Mouse (Mus musculus): ENCODE results near the gene Pskh1.

Pskh1 gene

GRCm38 (mm10) chr8:105893339-105893738, 6.9 kb upstream of the Pskh1 start, which contains the start of gene Nrn1l:
Nrn1l (plus strand) TSS chr8:105893567.
- DNase-seq (ENCODE audit: low spot score) = peak; percentile 65

- no peak for DNase-seq (ENCODE audit: low spot score)
Measured at GRCm38 (mm10) chr8:105897801-105898480, 2.3 kb upstream of the Pskh1 start.

GRCm38 (mm10) chr8:105900941-105901616, 838 bp downstream of the Pskh1 start:
- no peak for DNase-seq (ENCODE audit: low spot score)

- DNase-seq (ENCODE audit: low spot score) = no peak
Measured at GRCm38 (mm10) chr8:105919390-105919789, 19.1 kb downstream of the Pskh1 start.

- no peak for DNase-seq (ENCODE audit: low spot score)
Measured at GRCm38 (mm10) chr8:105925123-105925522, 24.9 kb downstream of the Pskh1 start.

- DNase-seq (ENCODE audit: low spot score) = peak; percentile 83
Measured at GRCm38 (mm10) chr8:105930602-105931001, 30.4 kb downstream of the Pskh1 start.

- no peak for DNase-seq (ENCODE audit: low spot score)
Measured at GRCm38 (mm10) chr8:105931271-105931670, 31.0 kb downstream of the Pskh1 start.

GRCm38 (mm10) chr8:105932525-105932924, 32.3 kb downstream of the Pskh1 start:
- DNase-seq (ENCODE audit: low spot score) = no peak

- DNase-seq (ENCODE audit: low spot score) = no peak
Measured at GRCm38 (mm10) chr8:105933762-105934161, 33.5 kb downstream of the Pskh1 start, which contains the start of gene Ctrl. Ctrl (minus strand) TSS chr8:105933862.

- no peak for DNase-seq (ENCODE audit: low spot score)
Measured at GRCm38 (mm10) chr8:105935105-105935504, 34.9 kb downstream of the Pskh1 start.

GRCm38 (mm10) chr8:105935863-105936603, 35.8 kb downstream of the Pskh1 start:
- DNase-seq (ENCODE audit: low spot score) = no peak

- DNase-seq (ENCODE audit: low spot score) = peak; percentile 92
Measured at GRCm38 (mm10) chr8:105936866-105937475, 36.7 kb downstream of the Pskh1 start.

GRCm38 (mm10) chr8:105937496-105938305, 37.5 kb downstream of the Pskh1 start:
- peak; percentile 55 for DNase-seq (ENCODE audit: low spot score)

GRCm38 (mm10) chr8:105938306-105938669, 38.0 kb downstream of the Pskh1 start, which contains the start of gene Psmb10:
Psmb10 (minus strand) TSS chr8:105938444.
- DNase-seq (ENCODE audit: low spot score) = no peak

- no peak for DNase-seq (ENCODE audit: low spot score)
Measured at GRCm38 (mm10) chr8:105942026-105942425, 41.8 kb downstream of the Pskh1 start.

GRCm38 (mm10) chr8:105942542-105942941, 42.3 kb downstream of the Pskh1 start:
- DNase-seq (ENCODE audit: low spot score) = no peak

GRCm38 (mm10) chr8:105943321-105943739, 43.1 kb downstream of the Pskh1 start, which contains the start of gene Lcat:
Lcat (minus strand) TSS chr8:105943382.
- no peak for DNase-seq (ENCODE audit: low spot score)

- DNase-seq (ENCODE audit: low spot score) = no peak
Measured at GRCm38 (mm10) chr8:105949350-105949749, 49.1 kb downstream of the Pskh1 start.

- no peak for DNase-seq (ENCODE audit: low spot score)
Measured at GRCm38 (mm10) chr8:105951057-105951659, 50.9 kb downstream of the Pskh1 start.

- DNase-seq (ENCODE audit: low spot score) = no peak
Measured at GRCm38 (mm10) chr8:105956556-105956955, 56.3 kb downstream of the Pskh1 start.

- peak; percentile 52 for DNase-seq (ENCODE audit: low spot score)
Measured at GRCm38 (mm10) chr8:105957813-105958212, 57.6 kb downstream of the Pskh1 start.
